Mouse (Mus musculus): ENCODE results near the gene Rad51b. TPM values are rescaled to one million over a fixed set of nuclear protein-coding genes. Genes with fewer than 3 reads are reported as not detected.

The Rad51b gene
- total RNA-seq, 1 experiment from 2014 or later: 0.70 TPM

DNA sequence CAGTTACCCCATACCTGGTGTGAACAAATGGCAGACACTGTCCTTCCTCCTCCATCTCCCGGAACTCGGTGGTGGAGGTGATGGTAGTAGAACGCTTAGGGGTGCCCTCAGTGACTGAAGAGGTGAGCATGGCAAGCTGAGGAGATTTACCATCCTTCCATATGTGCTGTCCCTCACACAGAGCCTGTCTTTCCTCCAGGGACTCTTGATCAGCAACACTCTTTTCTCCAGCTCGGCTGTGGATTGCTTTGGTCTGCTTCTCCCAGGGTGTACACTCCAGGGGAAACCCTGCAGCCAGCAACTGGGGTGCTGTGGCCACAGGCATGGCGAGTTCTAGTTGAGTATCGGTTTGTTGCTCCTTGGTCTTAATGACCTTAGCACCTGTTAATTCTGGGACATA lies 350.3 kb downstream of the Rad51b start:
- no peak for ATAC-seq (ENCODE audit: extremely low read depth, insufficient number of reproducible peaks, low FRiP score, poor library complexity, severe bottlenecking)

DNA sequence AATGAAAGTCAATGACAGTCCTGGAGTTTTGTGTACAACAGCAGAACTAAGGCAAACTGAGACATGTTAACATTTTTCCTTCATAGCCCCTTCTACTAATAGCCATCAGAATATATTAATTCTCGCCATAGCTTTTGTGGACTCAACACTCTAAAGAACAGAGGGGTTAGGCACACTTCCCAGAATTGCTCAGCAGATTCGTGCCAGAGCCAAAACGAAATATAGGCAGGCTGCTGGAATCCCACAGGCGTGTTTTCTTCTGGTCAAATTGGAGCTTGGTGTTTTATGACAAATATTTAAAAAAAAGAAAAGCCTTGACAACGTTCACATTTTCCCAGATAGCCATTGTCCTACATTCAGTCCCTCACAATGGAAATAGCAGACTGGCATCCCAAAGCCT lies 350.9 kb downstream of the Rad51b start:
- ATAC-seq (ENCODE audit: extremely low read depth, insufficient number of reproducible peaks, low FRiP score, poor library complexity, severe bottlenecking): no peak

DNA sequence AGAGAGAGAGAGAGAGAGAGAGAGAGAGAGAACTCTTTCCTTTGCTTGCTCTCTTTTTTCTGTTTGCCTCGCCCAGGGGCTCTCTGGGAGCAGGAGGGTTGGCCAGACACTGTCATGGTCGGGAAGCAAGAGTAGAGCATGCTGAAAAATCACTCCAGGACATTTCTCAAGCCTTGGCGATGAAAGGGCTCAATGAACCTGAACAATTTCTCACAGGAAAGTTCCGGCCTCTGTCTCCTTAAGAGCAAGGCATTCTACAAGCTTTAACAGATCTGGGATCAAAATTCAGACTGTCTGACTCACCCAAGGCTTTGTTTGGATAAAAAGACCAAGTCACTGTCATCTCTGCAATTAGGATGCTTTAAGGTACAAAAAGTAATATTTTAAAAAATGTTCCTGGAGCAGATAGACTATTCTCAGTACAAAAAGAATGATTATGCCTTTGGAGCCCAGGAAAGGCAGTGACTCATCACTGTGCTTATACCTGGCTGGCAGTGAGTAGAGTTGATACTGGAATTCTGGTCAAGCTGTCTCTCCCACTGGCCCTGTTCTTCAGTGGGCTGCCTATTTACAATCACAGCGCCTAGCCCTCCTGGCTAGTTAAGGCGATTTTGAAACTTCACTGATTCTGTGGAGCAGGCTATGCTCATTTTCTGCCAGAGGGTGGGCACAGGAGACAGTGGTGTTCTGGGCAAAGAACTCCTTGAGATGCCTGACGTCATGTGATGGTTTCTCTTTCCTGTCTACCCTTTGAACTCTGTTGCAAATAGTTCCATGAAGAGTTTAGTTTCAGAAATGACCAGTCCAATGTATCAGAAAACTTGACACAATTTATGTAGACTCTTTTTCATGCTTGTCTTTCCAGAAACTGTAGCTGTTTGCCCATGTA lies 352.0 kb downstream of the Rad51b start:
- ATAC-seq (ENCODE audit: extremely low read depth, insufficient number of reproducible peaks, low FRiP score, poor library complexity, severe bottlenecking): no peak

DNA sequence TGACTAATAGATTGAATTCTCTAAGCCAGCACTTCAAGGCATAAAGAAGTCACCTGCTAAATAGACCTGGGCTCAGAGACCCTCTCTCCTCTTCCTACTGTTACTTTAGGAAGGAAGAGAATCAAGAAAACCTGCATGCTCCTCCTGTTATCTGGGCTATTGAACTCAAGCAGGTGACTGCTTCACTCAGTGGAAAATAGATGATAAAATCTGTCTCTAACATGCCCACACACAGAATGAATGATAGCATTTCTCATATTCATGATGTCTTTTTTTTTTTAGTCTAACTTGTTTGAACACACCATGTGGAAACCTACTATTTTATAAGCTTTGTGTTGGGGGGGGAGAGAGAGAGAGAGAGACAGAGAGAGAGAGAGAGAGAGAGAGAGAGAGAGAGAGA lies 352.7 kb downstream of the Rad51b start:
- no peak for ATAC-seq (ENCODE audit: extremely low read depth, insufficient number of reproducible peaks, low FRiP score, poor library complexity, severe bottlenecking)

DNA sequence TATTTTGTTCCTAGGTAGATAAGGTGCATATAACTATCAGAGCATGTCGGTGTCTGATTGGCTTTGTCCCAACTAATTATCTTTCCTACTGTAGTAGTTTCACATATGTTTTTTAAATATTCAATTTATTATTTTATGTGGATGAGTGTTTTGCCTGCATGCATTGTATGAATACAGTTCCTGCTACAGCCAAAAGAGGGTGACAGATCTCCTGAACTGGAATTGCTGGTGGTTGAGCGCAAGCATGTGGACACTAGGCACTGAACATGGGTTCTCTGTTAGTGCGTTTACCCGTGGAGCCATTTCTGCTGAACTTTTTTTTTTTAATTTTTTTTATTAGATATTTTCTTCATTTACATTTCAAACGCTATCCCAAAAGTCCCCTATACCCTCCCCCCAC lies 358.1 kb downstream of the Rad51b start:
- ATAC-seq (ENCODE audit: extremely low read depth, insufficient number of reproducible peaks, low FRiP score, poor library complexity, severe bottlenecking): no peak

DNA sequence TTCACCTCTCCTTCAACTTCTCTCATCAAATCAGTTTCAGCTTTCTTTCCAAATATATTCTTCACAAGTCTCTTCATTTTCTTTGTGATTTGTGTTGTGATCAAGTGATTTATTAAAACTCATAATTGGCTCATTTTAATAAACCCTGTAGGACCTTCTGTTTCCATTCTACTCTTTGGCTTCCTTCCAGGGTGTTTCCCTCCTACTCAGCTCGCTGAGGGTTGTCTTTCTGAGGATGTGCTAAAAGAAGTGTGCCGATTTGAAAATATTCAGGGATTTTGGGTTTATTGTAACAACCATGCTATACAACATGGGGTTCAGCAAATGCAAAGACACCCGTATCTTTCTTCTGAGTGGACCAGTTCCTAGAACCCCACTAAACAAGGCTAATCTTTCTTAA lies 361.8 kb downstream of the Rad51b start:
- ATAC-seq (ENCODE audit: extremely low read depth, insufficient number of reproducible peaks, low FRiP score, poor library complexity, severe bottlenecking): no peak

DNA sequence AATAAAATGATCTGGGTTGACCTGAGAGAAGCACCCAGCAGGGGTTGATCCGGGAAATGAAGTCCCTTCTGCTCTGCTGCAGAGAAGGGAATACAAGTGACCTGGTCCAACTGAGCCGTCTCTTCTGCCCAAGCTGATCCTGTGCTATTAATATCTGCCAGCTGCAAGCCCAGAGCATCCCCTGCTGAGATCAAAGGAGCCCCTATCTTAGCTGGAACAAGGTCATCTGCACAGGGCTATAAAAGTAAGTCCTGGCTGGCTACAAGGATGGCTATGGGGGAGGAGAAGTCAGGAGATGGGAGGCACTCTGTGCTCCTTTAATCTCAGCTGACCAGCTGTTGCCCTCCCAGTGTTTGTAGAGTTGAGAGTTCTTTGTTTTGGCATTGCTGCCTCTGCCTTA lies 364.2 kb downstream of the Rad51b start:
- ATAC-seq (ENCODE audit: extremely low read depth, insufficient number of reproducible peaks, low FRiP score, poor library complexity, severe bottlenecking): no peak

DNA sequence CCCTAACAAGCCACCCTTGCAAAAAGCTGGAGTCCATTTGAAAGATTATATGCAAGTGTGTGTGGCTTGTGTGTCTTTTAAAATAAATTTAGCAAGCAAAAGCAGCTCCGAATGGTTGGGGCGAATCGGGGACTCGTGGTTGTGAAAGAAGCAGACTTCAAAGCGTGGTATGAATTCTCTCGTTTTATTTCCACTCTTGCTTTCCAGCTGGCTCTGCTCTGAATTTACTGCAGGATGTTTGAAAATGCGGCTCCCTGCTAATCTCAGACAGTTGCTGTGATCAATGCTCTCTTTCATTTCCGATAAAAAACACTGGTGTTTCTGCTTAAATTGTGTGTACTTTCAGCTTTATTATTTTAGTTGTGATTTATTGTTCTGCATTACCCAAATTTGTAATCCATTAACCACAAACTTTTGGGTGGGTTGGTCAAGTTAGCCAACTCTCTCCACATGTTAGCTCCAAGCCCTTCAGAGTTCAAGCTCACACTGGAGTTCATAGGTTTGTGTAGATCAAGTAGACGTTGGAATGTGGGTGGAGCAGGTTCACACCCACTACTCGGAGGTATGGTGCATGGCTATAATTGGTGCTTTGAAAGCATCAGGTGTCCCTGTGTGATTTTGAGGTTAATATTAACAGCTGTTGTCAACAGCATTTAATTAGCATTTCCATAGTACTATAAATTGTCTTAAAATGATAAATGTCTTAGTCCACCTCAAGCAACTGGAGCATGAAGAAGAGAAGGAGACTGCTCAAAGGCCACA lies 366.2 kb downstream of the Rad51b start:
- no peak for ATAC-seq (ENCODE audit: extremely low read depth, insufficient number of reproducible peaks, low FRiP score, poor library complexity, severe bottlenecking)

DNA sequence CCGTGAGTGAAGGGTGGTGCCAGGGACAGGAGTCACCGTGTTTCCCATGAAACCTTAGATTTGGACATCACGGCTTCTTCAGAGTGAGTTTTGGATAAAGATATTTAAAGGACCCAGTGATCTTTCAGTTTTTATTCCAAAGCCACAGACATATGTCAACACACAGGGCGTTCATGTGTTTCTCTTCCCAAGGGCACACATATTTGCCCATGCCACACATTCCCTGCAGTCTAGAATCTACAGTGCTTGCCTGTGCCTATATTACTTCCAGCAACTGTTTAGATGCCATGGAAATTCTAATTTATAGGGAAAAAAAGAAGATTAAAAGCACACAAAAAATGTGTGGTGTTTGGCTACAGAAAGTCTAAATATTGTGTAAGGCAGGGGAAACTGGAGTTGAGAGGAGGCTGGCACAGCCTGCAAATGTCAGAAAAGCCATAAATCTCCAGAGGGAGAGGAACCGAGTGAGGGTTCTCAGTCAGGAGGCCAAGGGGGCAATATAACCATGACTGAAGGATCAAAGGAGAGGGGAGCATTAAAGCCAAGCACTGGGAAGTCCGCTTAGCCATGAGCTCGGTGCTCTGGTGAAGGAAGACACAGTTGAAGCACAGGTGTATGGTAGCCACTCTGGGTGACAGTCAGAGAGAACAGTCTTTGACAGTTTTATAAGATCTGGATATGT lies 367.0 kb downstream of the Rad51b start:
- ATAC-seq (ENCODE audit: extremely low read depth, insufficient number of reproducible peaks, low FRiP score, poor library complexity, severe bottlenecking): no peak

DNA sequence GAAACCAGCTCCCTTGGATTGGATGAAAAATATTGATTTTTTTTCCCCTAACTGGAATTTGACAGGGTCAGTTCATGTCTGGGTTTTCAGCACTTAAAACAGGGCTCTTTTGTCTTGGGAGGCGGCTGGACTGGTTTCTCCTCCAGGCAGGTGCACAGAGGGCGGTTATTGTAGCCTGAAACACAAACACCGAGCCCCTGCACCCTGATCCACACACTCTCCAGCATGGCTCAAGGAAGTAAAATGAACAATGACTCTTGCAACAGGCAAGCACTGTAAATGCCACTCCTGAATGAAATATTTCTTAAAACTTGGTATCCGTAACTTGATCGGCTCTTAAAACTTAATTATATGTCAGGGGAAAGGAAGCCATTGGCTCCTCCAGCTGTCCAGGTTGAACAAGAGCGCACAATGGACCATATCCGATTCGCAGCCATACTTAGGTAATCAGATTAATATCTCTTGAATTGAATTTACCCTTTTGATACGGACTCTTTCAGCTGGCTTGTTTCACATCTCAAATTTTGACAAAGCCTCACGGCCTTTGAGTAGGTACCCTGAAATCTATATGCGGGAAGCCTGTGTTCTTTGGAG lies 377.9 kb downstream of the Rad51b start:
- ATAC-seq (ENCODE audit: extremely low read depth, insufficient number of reproducible peaks, low FRiP score, poor library complexity, severe bottlenecking): no peak

DNA sequence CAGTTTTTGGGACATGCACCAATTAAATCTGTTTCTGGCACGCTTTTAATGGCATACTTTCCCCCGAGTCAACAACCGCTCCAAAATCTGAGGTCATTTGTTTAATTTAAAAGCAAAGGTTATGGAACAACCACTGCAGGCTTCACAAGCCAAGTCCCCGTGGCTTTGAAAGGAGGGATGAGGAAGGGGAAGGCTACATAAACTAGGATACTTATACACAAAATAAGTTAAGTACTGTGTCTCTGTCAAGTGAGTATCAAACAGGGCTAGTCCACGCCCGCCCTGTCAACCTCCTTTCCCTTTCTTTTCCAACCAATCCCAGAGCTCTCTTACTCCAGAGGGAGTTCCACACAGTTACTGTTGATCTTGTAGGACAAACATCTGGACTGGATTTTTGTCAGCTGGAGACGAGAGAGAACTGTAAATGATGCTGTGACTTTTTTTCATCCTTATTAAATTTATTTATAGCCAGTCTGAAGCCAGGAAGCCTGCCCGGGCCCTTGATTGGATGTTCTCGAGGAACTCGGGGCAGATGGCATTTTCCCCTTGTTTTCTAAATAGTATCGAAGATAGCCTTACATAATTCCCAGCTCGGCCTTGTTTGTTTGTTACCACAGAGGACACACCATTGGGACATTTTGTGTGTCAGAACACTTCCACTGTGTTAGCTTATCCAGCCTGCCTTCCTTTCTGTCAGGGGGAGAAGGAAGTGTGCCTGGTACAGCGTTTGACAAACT lies 378.5 kb downstream of the Rad51b start:
- no peak for ATAC-seq (ENCODE audit: extremely low read depth, insufficient number of reproducible peaks, low FRiP score, poor library complexity, severe bottlenecking)

DNA sequence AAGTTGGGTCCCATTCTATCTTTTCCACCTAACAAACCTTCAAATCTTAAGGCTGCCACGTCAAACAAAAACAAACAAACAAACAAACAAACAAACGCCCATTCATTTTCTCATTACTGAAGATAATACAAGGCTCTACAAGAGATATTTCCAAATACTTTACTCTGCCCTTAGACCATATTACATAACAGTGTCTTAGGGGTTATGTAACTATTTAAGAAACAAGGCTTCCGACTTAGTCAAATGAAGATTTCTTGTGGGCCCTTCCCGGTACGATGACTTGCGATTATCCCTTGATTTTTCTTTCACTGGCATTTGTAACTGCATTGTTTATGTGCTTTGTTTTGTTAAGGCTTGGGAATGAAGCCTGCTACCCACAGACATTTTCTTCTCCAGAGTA lies 379.2 kb downstream of the Rad51b start:
- ATAC-seq (ENCODE audit: extremely low read depth, insufficient number of reproducible peaks, low FRiP score, poor library complexity, severe bottlenecking): no peak

DNA sequence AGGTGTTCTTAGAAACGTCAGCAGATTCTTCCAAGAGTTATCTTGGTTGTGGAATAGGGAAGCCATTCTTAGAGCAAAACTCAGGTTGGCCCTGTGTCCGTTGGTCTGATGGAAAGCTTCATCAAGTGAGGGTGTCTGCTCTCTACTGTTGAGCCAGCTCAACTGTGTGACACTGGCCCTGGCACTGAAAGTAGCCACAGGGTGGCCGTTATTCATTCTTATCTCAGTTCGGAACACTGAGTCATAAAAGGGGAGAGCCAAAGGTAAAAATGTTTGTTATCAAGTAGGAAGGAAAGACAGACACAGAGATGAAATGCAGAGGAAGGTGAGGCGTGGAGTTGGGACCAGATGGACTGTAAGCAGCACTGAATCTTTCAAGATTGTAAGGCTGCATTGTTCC lies 379.8 kb downstream of the Rad51b start:
- no peak for ATAC-seq (ENCODE audit: extremely low read depth, insufficient number of reproducible peaks, low FRiP score, poor library complexity, severe bottlenecking)

DNA sequence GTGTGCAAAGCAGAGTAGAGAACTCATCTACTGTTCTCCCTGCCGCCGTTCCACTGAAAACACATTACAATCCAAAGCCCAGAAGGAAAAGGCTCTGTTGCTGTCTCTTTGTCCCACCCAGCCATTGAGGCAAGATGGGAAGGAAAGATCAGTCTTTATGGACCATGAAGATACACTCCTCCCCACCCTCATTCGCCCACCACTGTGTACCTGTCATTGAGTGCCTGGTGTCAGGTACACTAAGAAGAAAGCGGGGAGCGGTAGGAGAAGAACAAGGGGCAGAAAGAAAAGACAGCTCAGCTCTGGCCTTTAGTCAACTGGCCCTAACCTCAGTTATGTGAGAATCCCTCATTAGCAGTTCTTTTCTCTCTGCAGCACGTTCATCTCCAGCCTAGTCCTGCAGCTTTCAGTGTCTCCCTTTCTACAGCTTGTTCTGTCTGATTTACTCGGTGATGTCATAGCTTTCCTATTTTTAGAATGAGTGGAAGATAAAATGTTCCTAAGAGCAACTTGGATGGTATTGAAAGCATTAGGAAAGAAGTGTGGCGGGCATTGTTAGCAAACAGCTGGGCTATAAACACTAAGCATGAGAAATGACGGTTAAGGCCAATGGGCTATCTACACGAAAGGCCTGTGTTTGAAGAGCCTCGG lies 382.3 kb downstream of the Rad51b start:
- no peak for ATAC-seq (ENCODE audit: extremely low read depth, insufficient number of reproducible peaks, low FRiP score, poor library complexity, severe bottlenecking)

DNA sequence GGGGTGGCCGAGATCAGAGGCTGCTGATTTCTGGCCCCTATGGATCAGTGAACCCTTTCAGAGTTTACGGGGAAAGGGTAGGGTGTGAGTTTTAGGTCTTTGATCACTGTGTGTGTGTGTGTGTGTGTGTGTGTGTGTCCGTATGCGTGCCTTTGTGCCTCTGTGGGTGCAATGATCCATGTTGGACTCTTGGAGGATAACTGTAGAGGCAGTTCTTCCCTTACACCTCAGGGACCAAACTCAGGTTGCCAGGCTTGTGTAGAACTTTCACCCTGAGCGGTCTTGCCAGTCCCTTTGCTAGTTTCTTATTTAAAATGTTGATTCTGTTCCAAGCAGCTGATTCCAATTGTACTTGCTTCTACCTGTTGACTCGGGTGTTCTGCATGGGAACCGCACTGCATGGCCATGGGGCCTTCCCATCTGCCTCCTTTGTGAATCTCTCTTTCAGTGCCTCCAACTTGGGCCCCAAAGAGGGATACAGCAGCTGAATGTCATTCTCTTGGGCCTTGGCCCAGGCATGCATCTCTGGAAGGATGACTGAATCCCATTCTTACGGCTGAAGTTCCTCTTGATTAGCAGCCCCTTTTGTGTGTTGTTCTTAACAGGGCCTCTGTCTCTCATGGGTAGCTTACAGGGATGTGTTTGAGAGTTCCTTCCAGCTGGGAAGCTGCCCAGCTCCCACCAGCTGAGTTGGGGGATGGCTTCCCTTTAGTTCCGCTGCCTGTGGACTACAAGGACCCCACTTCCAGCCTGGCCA lies 383.0 kb downstream of the Rad51b start:
- ATAC-seq (ENCODE audit: extremely low read depth, insufficient number of reproducible peaks, low FRiP score, poor library complexity, severe bottlenecking): no peak

DNA sequence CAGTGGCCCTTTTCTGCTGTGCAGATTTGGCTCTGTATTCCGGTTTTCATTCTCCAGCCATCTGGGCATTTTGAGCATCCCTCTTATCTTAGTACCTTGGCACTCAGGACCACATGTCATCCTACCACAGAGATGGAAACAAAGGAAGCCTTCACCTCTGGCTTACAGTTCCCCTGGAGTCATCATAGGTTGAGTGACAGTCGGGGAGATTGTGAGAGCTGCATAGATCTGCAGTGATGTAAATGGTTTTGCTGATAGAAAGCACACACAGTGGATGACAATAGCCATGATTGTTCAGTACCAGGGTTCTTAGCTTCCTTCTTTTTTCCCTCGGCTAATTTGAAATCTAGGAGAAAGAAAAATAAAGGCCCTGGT lies 383.6 kb downstream of the Rad51b start:
- ATAC-seq (ENCODE audit: extremely low read depth, insufficient number of reproducible peaks, low FRiP score, poor library complexity, severe bottlenecking): no peak

DNA sequence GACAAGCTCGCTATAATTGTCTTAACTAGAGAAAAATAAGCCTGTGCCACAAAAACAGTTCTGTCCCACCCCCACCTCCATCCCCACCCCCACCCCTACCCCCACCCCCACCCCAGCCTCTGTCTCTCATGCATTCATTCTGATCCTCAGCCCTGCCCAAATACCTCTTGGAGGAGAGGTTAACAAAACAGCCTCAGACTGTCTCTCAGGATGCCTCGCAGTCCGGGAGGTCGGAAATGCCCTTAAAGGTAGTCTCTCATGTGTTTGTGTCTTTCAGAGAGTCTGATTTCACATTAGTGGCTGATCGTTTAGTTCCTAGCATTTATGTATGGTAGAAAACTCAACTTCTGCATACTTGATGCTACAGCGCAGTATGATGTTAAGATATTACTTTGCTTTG lies 384.5 kb downstream of the Rad51b start:
- ATAC-seq (ENCODE audit: extremely low read depth, insufficient number of reproducible peaks, low FRiP score, poor library complexity, severe bottlenecking): no peak

DNA sequence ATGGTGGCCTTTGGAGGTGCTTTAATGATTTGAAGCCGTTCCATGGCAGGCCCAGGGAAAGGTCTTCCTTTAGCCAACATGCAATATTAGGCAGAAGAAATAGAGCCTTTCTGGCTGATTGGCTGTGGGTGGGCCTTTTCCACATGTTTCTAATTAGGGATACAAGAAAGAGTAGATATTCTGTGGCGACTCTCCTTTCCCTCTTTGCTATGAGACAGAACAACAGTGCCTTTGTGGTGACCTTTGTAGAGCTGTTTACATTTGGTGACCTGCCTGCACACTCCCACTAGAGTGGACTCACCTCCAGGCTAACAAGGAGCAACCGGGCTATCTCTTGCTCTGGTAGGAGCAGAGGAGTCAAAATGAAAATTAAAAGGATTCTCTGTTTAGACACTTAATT lies 386.3 kb downstream of the Rad51b start:
- no peak for ATAC-seq (ENCODE audit: extremely low read depth, insufficient number of reproducible peaks, low FRiP score, poor library complexity, severe bottlenecking)
